Comparison of ENCODE assay signal across 8 mouse cellular contexts in genomic region chr6:49263847-49264243, GRCm38 (mm10). TPM values are rescaled to one million over a fixed set of nuclear protein-coding genes. Genes with fewer than 3 reads are reported as not detected.
A peak's percentile ranks its signal among the peaks of the same experiment; 100 is the strongest.
DNase-seq lines count a peak whose midpoint lies in the region; ATAC-seq lines count a peak whose summit lies in the region.

Gene Tra2a (minus strand): TSS chr6:49264033.

- no peaks in the 10 kb centered on the region for H3K9me3 ChIP-seq in heart, embryonic 14.5 days (ENCODE audit: control insufficient read depth, low read length)
- no peaks in the 10 kb centered on the region for H3K9me3 ChIP-seq in liver, embryonic 13.5 days (replicated peaks)
- H3K9me3 ChIP-seq in stomach, embryonic 16.5 days (replicated peaks; ENCODE audit: control insufficient read depth, low read length) = no peaks in the 10 kb centered on the region

- H3K27ac ChIP-seq in brown adipose tissue, adult 24 weeks (replicated peaks; ENCODE audit: low read depth, low read length) = peak within 1 kb of the TSS; percentile 96
- H3K27ac ChIP-seq in heart, embryonic 14.5 days (replicated peaks in 1 of 2; ENCODE audit: control insufficient read depth in 1 of 2, insufficient read depth in 1 of 2, low read depth in 2 of 2, low read length in 2 of 2) = peak within 1 kb of the TSS; percentile 99 to 100
- peak within 1 kb of the TSS; percentile 91 for H3K27ac ChIP-seq in liver, embryonic 13.5 days
- H3K27ac ChIP-seq in stomach, embryonic 16.5 days (ENCODE audit: low read length) = peak within 1 kb of the TSS; percentile 98

- no peaks in the 10 kb centered on the region for H3K27me3 ChIP-seq in heart, embryonic 14.5 days (ENCODE audit: control insufficient read depth, insufficient read depth, low read length)
- H3K27me3 ChIP-seq in liver, embryonic 13.5 days = no peaks in the 10 kb centered on the region
- no peaks in the 10 kb centered on the region for H3K27me3 ChIP-seq in stomach, embryonic 16.5 days (ENCODE audit: control insufficient read depth, insufficient read depth, low read length)

- peak within 1 kb of the TSS; percentile 98 for H3K4me3 ChIP-seq in brown adipose tissue, adult 24 weeks (ENCODE audit: insufficient read depth, low read depth, low read length)
- H3K4me3 ChIP-seq in heart, embryonic 14.5 days (ENCODE audit: control insufficient read depth in 1 of 2, insufficient read depth in 1 of 2, low read depth in 1 of 2, low read length in 2 of 2) = peak within 1 kb of the TSS; percentile 95 to 99
- peak within 1 kb of the TSS; percentile 100 for H3K4me3 ChIP-seq in liver, embryonic 13.5 days (replicated peaks)
- H3K4me3 ChIP-seq in stomach, embryonic 16.5 days (replicated peaks; ENCODE audit: low read length) = peak within 1 kb of the TSS; percentile 75

- peak within 1 kb of the TSS; percentile 86 for H3K4me2 ChIP-seq in heart, embryonic 14.5 days (ENCODE audit: low read length)
- H3K4me2 ChIP-seq in liver, embryonic 13.5 days = peak within 1 kb of the TSS; percentile 81
- peak within 1 kb of the TSS; percentile 72 for H3K4me2 ChIP-seq in stomach, embryonic 16.5 days (ENCODE audit: low read depth, low read length)

- DNase-seq in CD4-positive, CD25-positive, alpha-beta regulatory T cell, adult 2 months (ENCODE audit: low read depth, low spot score) = peak; percentile 98
- DNase-seq in fibroblast of lung, adult 2 months (ENCODE audit: low read depth) = peak; percentile 82
- peak; percentile 98 for DNase-seq in kidney, postnatal 14 days
- peak; percentile 94 for DNase-seq in liver, embryonic 13.5 days
- DNase-seq in neural tube, embryonic 10.5 days (ENCODE audit: extremely low spot score, low spot score) = peak; percentile 97

- ATAC-seq in heart, embryonic 14.5 days (ENCODE audit: insufficient number of reproducible peaks, insufficient read depth, low FRiP score, low read depth) = peak; percentile 92
- peak; percentile 92 for ATAC-seq in liver, embryonic 13.5 days (ENCODE audit: low read depth)
- peak; percentile 97 for ATAC-seq in stomach, embryonic 16.5 days (ENCODE audit: insufficient read depth, low FRiP score)

- WGBS in heart, embryonic 14.5 days = under 1% methylated on average over 39 of the region's 39 CpGs
- under 1% methylated on average over 39 of the region's 39 CpGs for WGBS in liver, embryonic 13.5 days (ENCODE audit: insufficient replicate concordance)
- WGBS in stomach, embryonic 16.5 days = under 1% methylated on average over 39 of the region's 39 CpGs

- H3K4me1 ChIP-seq in brown adipose tissue, adult 24 weeks (ENCODE audit: control insufficient read depth, insufficient read depth, insufficient read length, low read length) = peaks cover 6% of the 10 kb centered on the region
- H3K4me1 ChIP-seq in heart, embryonic 14.5 days (ENCODE audit: control insufficient read depth in 2 of 2, insufficient read depth in 2 of 2, low read length in 2 of 2) = peaks cover 5 to 25% of the 10 kb centered on the region in 2 experiments
- H3K4me1 ChIP-seq in liver, embryonic 13.5 days (replicated peaks) = peaks cover 38% of the 10 kb centered on the region
- H3K4me1 ChIP-seq in stomach, embryonic 16.5 days (ENCODE audit: control insufficient read depth, insufficient read depth, low read length) = peaks cover 21% of the 10 kb centered on the region

- H3K9ac ChIP-seq in heart, embryonic 14.5 days (ENCODE audit: low read length) = peak within 1 kb of the TSS; percentile 99
- H3K9ac ChIP-seq in liver, embryonic 13.5 days = peak within 1 kb of the TSS; percentile 99
- H3K9ac ChIP-seq in stomach, embryonic 16.5 days (ENCODE audit: low read length) = peak within 1 kb of the TSS; percentile 93

- no peaks in the 10 kb centered on the region for H3K36me3 ChIP-seq in heart, embryonic 14.5 days (ENCODE audit: control insufficient read depth, insufficient read depth, low read length)
- no peaks in the 10 kb centered on the region for H3K36me3 ChIP-seq in liver, embryonic 13.5 days
- no peaks in the 10 kb centered on the region for H3K36me3 ChIP-seq in stomach, embryonic 16.5 days (ENCODE audit: control insufficient read depth, insufficient read depth, low read length)

RNA-seq across cellular contexts. Expression of gene Tra2a, which starts in this region (rescaled TPM):
- polyA plus RNA-seq in brown adipose tissue, adult 24 weeks (2012; ENCODE audit: insufficient read depth, insufficient read length, missing spikeins) = 27.9 and 49.0 TPM in 2 replicates
- polyA plus RNA-seq in heart, embryonic 14.5 days (2014; fragmentation: Nextera tagmentation; extraction: Ambion mirVana) = 30.6 and 36.1 TPM in 2 replicates
- polyA plus RNA-seq in liver, embryonic 13.5 days (2015; fragmentation: Nextera tagmentation; extraction: Ambion mirVana) = 51.9 and 60.9 TPM in 2 replicates
- polyA plus RNA-seq in stomach, embryonic 16.5 days (2015; fragmentation: Nextera tagmentation; extraction: Ambion mirVana) = 85.9 and 87.7 TPM in 2 replicates

Comparison
In these comparisons a context has a peak if more than half of its experiments do, and no peak if none do; other contexts are left out.
1. Peak in every context shown above with its lines: DNase-seq, ATAC-seq, H3K4me3 ChIP-seq and H3K27ac ChIP-seq.